Mouse (Mus musculus): ENCODE results near the gene Tns1. TPM values are rescaled to one million over a fixed set of nuclear protein-coding genes. Genes with fewer than 3 reads are reported as not detected.

Tns1 gene
- polyA plus RNA-seq, 1 experiment: not detected

GRCm38 (mm10) chr1:73943255-73943654, 181.0 kb downstream of the Tns1 start:
- TF ChIP-seq CTCF (IDR thresholded peaks at IDR 0.05; ENCODE audit: insufficient read depth, low read depth, low read length) (no peak), POLR2A (IDR thresholded peaks at IDR 0.05; ENCODE audit: insufficient read depth, low read depth, low read length) (no peak)
- Histone ChIP-seq H3K4me3 (ENCODE audit: insufficient read depth, low read depth, low read length) (no peak overlapping the region), H3K27ac (ENCODE audit: insufficient read depth, low read depth, low read length) (no peak overlapping the region)

GRCm38 (mm10) chr1:73942243-73942642, 182.0 kb downstream of the Tns1 start:
- Histone ChIP-seq H3K4me3 (ENCODE audit: insufficient read depth, low read depth, low read length) (no peak overlapping the region), H3K4me1 (ENCODE audit: control insufficient read depth, insufficient read depth, low read length) (peaks cover 60% of the 10 kb centered on the region), H3K27ac (ENCODE audit: insufficient read depth, low read depth, low read length) (no peak overlapping the region)
- WGBS: 48% methylated on average over 2 of the region's 2 CpGs
- TF ChIP-seq CTCF (IDR thresholded peaks at IDR 0.05; ENCODE audit: insufficient read depth, low read depth, low read length) (no peak), POLR2A (IDR thresholded peaks at IDR 0.05; ENCODE audit: insufficient read depth, low read depth, low read length) (no peak)

More at GRCm38 (mm10) chr1:73943255-73943654, 181.0 kb downstream of the Tns1 start:
- H3K4me1 ChIP-seq (ENCODE audit: control insufficient read depth, insufficient read depth, low read length): peaks cover 65% of the 10 kb centered on the region
- WGBS: 86% methylated on average over 5 of the region's 5 CpGs

- 77% methylated on average over 9 of the region's 9 CpGs for WGBS
- Histone ChIP-seq H3K4me1 (ENCODE audit: control insufficient read depth, insufficient read depth, low read length) (peaks cover 58% of the 10 kb centered on the region), H3K4me3 (ENCODE audit: insufficient read depth, low read depth, low read length) (no peak overlapping the region), H3K27ac (ENCODE audit: insufficient read depth, low read depth, low read length) (no peak overlapping the region)
- TF ChIP-seq CTCF (IDR thresholded peaks at IDR 0.05; ENCODE audit: insufficient read depth, low read depth, low read length) (no peak), POLR2A (IDR thresholded peaks at IDR 0.05; ENCODE audit: insufficient read depth, low read depth, low read length) (no peak)
These were observed 182.6 kb downstream of the Tns1 start for GRCm38 (mm10) chr1:73941697-73942096.

DNA sequence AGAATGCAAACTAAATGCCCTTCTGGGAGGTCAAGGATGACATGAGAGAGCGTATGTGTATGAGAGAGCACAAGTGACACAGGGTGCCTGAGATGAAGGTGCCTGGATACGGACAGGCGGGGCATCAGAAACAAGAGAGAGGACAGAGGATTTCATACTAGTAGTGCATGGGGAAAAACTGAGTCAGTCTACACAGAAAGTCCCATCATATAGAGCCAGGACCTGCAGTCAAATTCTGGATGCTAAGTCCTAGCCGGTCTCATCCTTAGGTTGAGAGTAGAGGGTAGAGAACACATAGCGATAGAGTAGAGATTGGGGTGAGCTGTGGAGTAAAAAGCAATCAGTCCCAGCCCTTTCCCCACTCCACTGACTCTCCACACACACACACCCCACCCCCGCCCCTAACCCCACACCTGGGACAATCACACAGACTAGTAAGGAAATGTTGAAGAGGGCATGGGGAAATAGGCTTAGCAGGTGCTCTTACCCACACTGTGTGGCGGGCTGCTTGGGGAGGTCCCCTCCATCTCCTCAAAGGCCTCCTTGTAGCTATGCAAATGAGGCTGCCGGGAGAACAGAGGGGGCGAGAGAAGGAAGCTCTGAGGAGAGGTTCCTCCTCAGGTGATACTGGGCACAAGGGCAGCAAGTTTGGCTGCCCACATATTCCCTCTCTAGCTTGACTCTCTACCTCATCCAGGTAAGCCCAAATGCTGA, 183.6 kb downstream of the Tns1 start:
- no peak overlapping the region for H3K27ac ChIP-seq (ENCODE audit: insufficient read depth, low read depth, low read length)
- TF ChIP-seq CTCF (IDR thresholded peaks at IDR 0.05; ENCODE audit: insufficient read depth, low read depth, low read length) (no peak), POLR2A (IDR thresholded peaks at IDR 0.05; ENCODE audit: insufficient read depth, low read depth, low read length) (no peak)
- H3K4me3 ChIP-seq (ENCODE audit: insufficient read depth, low read depth, low read length): no peak overlapping the region
- H3K4me1 ChIP-seq (ENCODE audit: control insufficient read depth, insufficient read depth, low read length): peaks cover 58% of the 10 kb centered on the region
- 90% methylated on average over 9 of the region's 9 CpGs for WGBS

- Histone ChIP-seq H3K27ac (ENCODE audit: insufficient read depth, low read depth, low read length) (no peak overlapping the region), H3K4me1 (ENCODE audit: control insufficient read depth, insufficient read depth, low read length) (peaks cover 52% of the 10 kb centered on the region), H3K4me3 (ENCODE audit: insufficient read depth, low read depth, low read length) (no peak overlapping the region)
- 69% methylated on average over 10 of the region's 10 CpGs for WGBS
- TF ChIP-seq CTCF (IDR thresholded peaks at IDR 0.05; ENCODE audit: insufficient read depth, low read depth, low read length) (no peak), POLR2A (IDR thresholded peaks at IDR 0.05; ENCODE audit: insufficient read depth, low read depth, low read length) (no peak)
These were observed 185.7 kb downstream of the Tns1 start for GRCm38 (mm10) chr1:73938597-73938996.

- Histone ChIP-seq H3K4me3 (ENCODE audit: insufficient read depth, low read depth, low read length) (no peak overlapping the region), H3K27ac (ENCODE audit: insufficient read depth, low read depth, low read length) (no peak overlapping the region), H3K4me1 (ENCODE audit: control insufficient read depth, insufficient read depth, low read length) (peaks cover 55% of the 10 kb centered on the region)
- TF ChIP-seq POLR2A (IDR thresholded peaks at IDR 0.05; ENCODE audit: insufficient read depth, low read depth, low read length) (no peak), CTCF (IDR thresholded peaks at IDR 0.05; ENCODE audit: insufficient read depth, low read depth, low read length) (no peak)
- WGBS: 77% methylated on average over 6 of the region's 6 CpGs
These were observed 186.4 kb downstream of the Tns1 start for GRCm38 (mm10) chr1:73937805-73938204.

DNA sequence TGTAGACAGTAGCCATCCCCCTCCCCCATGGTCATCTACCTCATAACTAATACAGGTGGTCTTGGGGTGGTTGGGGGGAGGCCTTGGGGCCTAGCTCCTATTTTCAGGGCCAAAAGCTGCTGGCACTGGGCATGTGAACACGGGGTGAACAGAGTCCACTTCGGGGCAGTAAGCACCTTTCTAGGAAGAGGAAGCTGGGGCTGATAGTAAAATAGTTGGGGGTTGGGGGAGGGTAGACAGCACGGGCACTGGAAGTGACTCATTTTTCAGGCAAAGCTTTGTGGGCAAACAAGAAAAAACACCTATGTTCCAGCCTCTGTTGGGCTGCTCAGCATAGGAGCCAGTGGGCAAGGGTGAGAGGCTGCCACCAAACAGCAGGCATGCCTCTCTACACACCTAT, 187.7 kb downstream of the Tns1 start:
- WGBS: 67% methylated on average over 3 of the region's 3 CpGs
- TF ChIP-seq CTCF (IDR thresholded peaks at IDR 0.05; ENCODE audit: insufficient read depth, low read depth, low read length) (no peak), POLR2A (IDR thresholded peaks at IDR 0.05; ENCODE audit: insufficient read depth, low read depth, low read length) (no peak)

GRCm38 (mm10) chr1:73935442-73936080, 188.7 kb downstream of the Tns1 start:
- Histone ChIP-seq H3K4me3 (ENCODE audit: insufficient read depth, low read depth, low read length) (no peak overlapping the region), H3K4me1 (ENCODE audit: control insufficient read depth, insufficient read depth, low read length) (peaks cover 49% of the 10 kb centered on the region), H3K27ac (ENCODE audit: insufficient read depth, low read depth, low read length) (no peak overlapping the region)
- TF ChIP-seq POLR2A (IDR thresholded peaks at IDR 0.05; ENCODE audit: insufficient read depth, low read depth, low read length): no peak
- no peak for TF ChIP-seq CTCF (IDR thresholded peaks at IDR 0.05; ENCODE audit: insufficient read depth, low read depth, low read length)
- WGBS: 66% methylated on average over 4 of the region's 4 CpGs

More for the DNA sequence above, 187.7 kb downstream of the Tns1 start:
- H3K27ac ChIP-seq (ENCODE audit: insufficient read depth, low read depth, low read length): no peak overlapping the region
- H3K4me3 ChIP-seq (ENCODE audit: insufficient read depth, low read depth, low read length): no peak overlapping the region
- peaks cover 51% of the 10 kb centered on the region for H3K4me1 ChIP-seq (ENCODE audit: control insufficient read depth, insufficient read depth, low read length)

DNA sequence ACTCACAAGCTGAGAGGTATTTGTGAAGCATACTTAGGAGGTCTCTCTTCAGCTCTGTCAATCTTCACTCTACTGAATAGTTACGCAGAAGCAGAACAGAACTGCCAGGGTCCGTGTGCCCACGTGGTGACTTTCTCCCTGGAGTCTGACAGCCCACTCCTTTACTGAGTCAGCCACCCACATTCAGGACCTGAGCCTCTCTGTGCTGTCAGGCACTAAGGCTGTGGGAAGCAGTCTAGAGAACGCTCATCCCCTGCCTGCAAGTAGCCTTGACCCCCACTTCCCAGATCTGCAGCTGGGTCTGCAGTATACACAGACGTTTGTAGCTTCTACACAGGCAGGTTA, 191.1 kb downstream of the Tns1 start:
- peak overlapping the region; percentile 66 for H3K27ac ChIP-seq (ENCODE audit: insufficient read depth, low read depth, low read length)
- TF ChIP-seq CTCF (IDR thresholded peaks at IDR 0.05; ENCODE audit: insufficient read depth, low read depth, low read length) (no peak), POLR2A (IDR thresholded peaks at IDR 0.05; ENCODE audit: insufficient read depth, low read depth, low read length) (no peak)
- peaks cover 50% of the 10 kb centered on the region for H3K4me1 ChIP-seq (ENCODE audit: control insufficient read depth, insufficient read depth, low read length)
- 36% methylated on average over 5 of the region's 5 CpGs for WGBS
- H3K4me3 ChIP-seq (ENCODE audit: insufficient read depth, low read depth, low read length): no peak overlapping the region
